Mouse (Mus musculus): ENCODE measurements around the gene Dnase1l2. TPM values are rescaled to one million over a fixed set of nuclear protein-coding genes. Genes with fewer than 3 reads are reported as not detected.

The Dnase1l2 gene
- polyA plus RNA-seq, 1 experiment from 2014 or later = 3.5 TPM

- DNase-seq (ENCODE audit: low read depth, low spot score) (peak; percentile 95), ATAC-seq (peak; percentile 84)
- no peak for TF ChIP-seq CTCF (IDR thresholded peaks at IDR 0.05)
- no peaks in the 10 kb centered on the region for H3K27me3 ChIP-seq
- ChIA-PET POLR2A (interaction anchor here (0.7 kb wide), 1 partner anchor 1654 kb away, joined by 3 read pairs; no protein-coding TSS in a partner anchor), CTCF (interaction anchor here (1.3 kb wide), 1 partner anchor 9 kb away, joined by 4 read pairs; no protein-coding TSS in a partner anchor)
- in situ Hi-C loops (cut with MboI; ENCODE audit: low pct_unique_long_range_greater_than_20kb) = no loop called here
Observed at GRCm38 (mm10) chr17:24414230-24414976, 28.5 kb downstream of the Dnase1l2 start, which contains the start of gene Rnps1. Gene Rnps1, plus strand, starts transcription at chr17:24414565.

GRCm38 (mm10) chr17:24413557-24414211, 29.2 kb downstream of the Dnase1l2 start:
- POLR2A ChIA-PET = interaction anchor here (0.7 kb wide), 1 partner anchor 1654 kb away, joined by 3 read pairs; no protein-coding TSS in a partner anchor
- in situ Hi-C loops (cut with MboI; ENCODE audit: low pct_unique_long_range_greater_than_20kb) = no loop called here
- no peak for TF ChIP-seq CTCF (IDR thresholded peaks at IDR 0.05)
- CTCF ChIA-PET = interaction anchor here (0.8 to 1.3 kb wide), 4 partner anchors 8 to 59 kb away, joined by 3 to 4 read pairs (median 3); no protein-coding TSS in a partner anchor
- DNase-seq (ENCODE audit: low read depth, low spot score) (no peak), ATAC-seq (peak; percentile 2)
- H3K27me3 ChIP-seq = no peaks in the 10 kb centered on the region

GRCm38 (mm10) chr17:24407116-24407803, 35.6 kb downstream of the Dnase1l2 start:
- CTCF ChIA-PET = interaction anchor here (0.9 kb wide), 1 partner anchor 9 kb away, joined by 3 read pairs; no protein-coding TSS in a partner anchor
- in situ Hi-C loops (cut with MboI; ENCODE audit: low pct_unique_long_range_greater_than_20kb) = no loop called here
- H3K27me3 ChIP-seq = no peaks in the 10 kb centered on the region
- no peak for TF ChIP-seq CTCF (IDR thresholded peaks at IDR 0.05)
- POLR2A ChIA-PET = no interaction called here
- ATAC-seq (no peak), DNase-seq (ENCODE audit: low read depth, low spot score) (no peak)

GRCm38 (mm10) chr17:24402371-24402770, 40.5 kb downstream of the Dnase1l2 start:
- no peak for DNase-seq (ENCODE audit: low read depth, low spot score)
- ChIA-PET CTCF (interaction anchor here (0.9 to 1.4 kb wide), 3 partner anchors 10 to 13 kb away, joined by 3 to 4 read pairs (median 3); no protein-coding TSS in a partner anchor), POLR2A (no interaction called here)
- no peak for TF ChIP-seq CTCF (IDR thresholded peaks at IDR 0.05)
- no peaks in the 10 kb centered on the region for H3K27me3 ChIP-seq
- no peak for ATAC-seq
- in situ Hi-C loops (cut with MboI; ENCODE audit: low pct_unique_long_range_greater_than_20kb) = no loop called here

- no peak for DNase-seq (ENCODE audit: low read depth, low spot score)
Observed at GRCm38 (mm10) chr17:24394456-24394855, 48.4 kb downstream of the Dnase1l2 start.

GRCm38 (mm10) chr17:24393527-24393926, 49.4 kb downstream of the Dnase1l2 start:
- no peaks in the 10 kb centered on the region for H3K27me3 ChIP-seq
- ChIA-PET CTCF (interaction anchor here (1.2 kb wide), 1 partner anchor 20 kb away, joined by 3 read pairs; no protein-coding TSS in a partner anchor), POLR2A (no interaction called here)
- TF ChIP-seq CTCF (IDR thresholded peaks at IDR 0.05) = no peak
- in situ Hi-C loops (cut with MboI; ENCODE audit: low pct_unique_long_range_greater_than_20kb) = no loop called here
- DNase-seq (ENCODE audit: low read depth, low spot score) (no peak), ATAC-seq (no peak)

More at GRCm38 (mm10) chr17:24394456-24394855, 48.4 kb downstream of the Dnase1l2 start:
- in situ Hi-C loops (cut with MboI; ENCODE audit: low pct_unique_long_range_greater_than_20kb) = no loop called here
- ChIA-PET POLR2A (no interaction called here), CTCF (interaction anchor here (0.7 kb wide), 1 partner anchor 34 kb away, joined by 3 read pairs; no protein-coding TSS in a partner anchor)
- TF ChIP-seq CTCF (IDR thresholded peaks at IDR 0.05) = no peak
- ATAC-seq = no peak
- no peaks in the 10 kb centered on the region for H3K27me3 ChIP-seq

GRCm38 (mm10) chr17:24391149-24391548, 51.8 kb downstream of the Dnase1l2 start:
- no peak for TF ChIP-seq CTCF (IDR thresholded peaks at IDR 0.05)
- H3K27me3 ChIP-seq = no peaks in the 10 kb centered on the region
- ATAC-seq (no peak), DNase-seq (ENCODE audit: low read depth, low spot score) (no peak)
- ChIA-PET POLR2A (no interaction called here), CTCF (interaction anchor here (1.2 kb wide), 1 partner anchor 9 kb away, joined by 3 read pairs; no protein-coding TSS in a partner anchor)
- in situ Hi-C loops (cut with MboI; ENCODE audit: low pct_unique_long_range_greater_than_20kb) = no loop called here

Other genes with a start within 250 kb of the Dnase1l2 start
- 9.2 TPM for gene Tbc1d24, start 237.5 kb downstream of the Dnase1l2 start, polyA plus RNA-seq (2021)
- gene Ntn3, start 233.6 kb downstream of the Dnase1l2 start, polyA plus RNA-seq (2021) = 0.08 TPM
- 8.6 TPM for gene Tedc2, start 222.3 kb downstream of the Dnase1l2 start, polyA plus RNA-seq (2021)
- 12.9 TPM for gene Ccnf, start 191.6 kb downstream of the Dnase1l2 start, polyA plus RNA-seq (2021)
- gene Abca17, start 92.0 kb downstream of the Dnase1l2 start, polyA plus RNA-seq (2021) = 0.08 TPM
- 53.4 TPM for gene Abca3, start 91.2 kb downstream of the Dnase1l2 start, polyA plus RNA-seq (2021)
- gene Rnps1, start 28.5 kb downstream of the Dnase1l2 start, polyA plus RNA-seq (2021) = 98.5 TPM
- gene Eci1, start 16.5 kb downstream of the Dnase1l2 start, polyA plus RNA-seq (2021) = 106 TPM
- gene E4f1, start 27.2 kb upstream of the Dnase1l2 start, polyA plus RNA-seq (2021) = 36.9 TPM
- 41.3 TPM for gene Pgp, start 27.3 kb upstream of the Dnase1l2 start, polyA plus RNA-seq (2021)
- gene Bricd5, start 30.8 kb upstream of the Dnase1l2 start, polyA plus RNA-seq (2021) = 0.06 TPM
- gene Mlst8, start 36.0 kb upstream of the Dnase1l2 start, polyA plus RNA-seq (2021) = 23.1 TPM
- 1.0 TPM for gene Caskin1, start 45.5 kb upstream of the Dnase1l2 start, polyA plus RNA-seq (2021)
- gene Traf7, start 84.8 kb upstream of the Dnase1l2 start, polyA plus RNA-seq (2021) = 154 TPM
- 0.40 TPM for gene Rab26, start 91.1 kb upstream of the Dnase1l2 start, polyA plus RNA-seq (2021)
- 41.0 TPM for gene Pkd1, start 106.7 kb upstream of the Dnase1l2 start, polyA plus RNA-seq (2021)
- gene Tsc2, start 189.5 kb upstream of the Dnase1l2 start, polyA plus RNA-seq (2021) = 93.5 TPM
- 33.4 TPM for gene Nthl1, start 189.6 kb upstream of the Dnase1l2 start, polyA plus RNA-seq (2021)
- 32.3 TPM for gene Slc9a3r2, start 207.2 kb upstream of the Dnase1l2 start, polyA plus RNA-seq (2021)
- gene Npw, start 215.4 kb upstream of the Dnase1l2 start, polyA plus RNA-seq (2021) = not detected
- 48.0 TPM for gene Zfp598, start 226.6 kb upstream of the Dnase1l2 start, polyA plus RNA-seq (2021)
- 2.7 TPM for gene Syngr3, start 246.8 kb upstream of the Dnase1l2 start, polyA plus RNA-seq (2021)